Mouse (Mus musculus): ENCODE data around the gene AL732309.1. TPM values are rescaled to one million over a fixed set of nuclear protein-coding genes. Genes with fewer than 3 reads are reported as not detected.
A peak's percentile ranks its signal among the peaks of the same experiment; 100 is the strongest.

Gene AL732309.1
- total RNA-seq, 2 experiments from 2014 or later, result 4.7 TPM; not detected in 1

GRCm38 (mm10) chr2:25240723-25241437 is 5.8 kb downstream of the AL732309.1 start:
- ATAC-seq (ENCODE audit: poor library complexity, severe bottlenecking), result peak; percentile 51

- ATAC-seq (ENCODE audit: poor library complexity, severe bottlenecking), result no peak
Observed at GRCm38 (mm10) chr2:25240310-25240709, 6.4 kb downstream of the AL732309.1 start.

GRCm38 (mm10) chr2:25239766-25240165 is 6.9 kb downstream of the AL732309.1 start:
- ATAC-seq (ENCODE audit: poor library complexity, severe bottlenecking), result no peak

DNA sequence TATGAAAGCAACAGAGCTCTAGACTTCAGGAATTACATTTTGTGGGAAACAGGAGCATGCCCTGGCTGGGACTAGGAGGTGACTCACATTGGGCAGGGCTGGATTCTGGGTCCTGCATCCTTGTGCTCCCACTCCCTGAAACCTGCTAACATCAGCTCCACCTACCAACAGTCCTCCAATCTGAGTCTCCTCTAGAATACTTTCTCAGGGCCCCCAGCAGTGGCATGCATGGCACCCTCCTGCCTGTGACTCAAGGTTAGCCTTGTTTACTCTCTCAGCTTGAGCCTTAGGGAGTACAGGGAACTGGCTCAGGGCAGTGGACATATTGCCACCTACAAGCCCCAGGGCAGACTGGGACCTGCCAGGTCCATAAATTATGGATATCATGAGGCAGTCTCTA is 8.6 kb downstream of the AL732309.1 start:
- no peak for ATAC-seq (ENCODE audit: poor library complexity, severe bottlenecking)

GRCm38 (mm10) chr2:25237522-25237921 is 9.1 kb downstream of the AL732309.1 start:
- no peak for ATAC-seq (ENCODE audit: poor library complexity, severe bottlenecking)

DNA sequence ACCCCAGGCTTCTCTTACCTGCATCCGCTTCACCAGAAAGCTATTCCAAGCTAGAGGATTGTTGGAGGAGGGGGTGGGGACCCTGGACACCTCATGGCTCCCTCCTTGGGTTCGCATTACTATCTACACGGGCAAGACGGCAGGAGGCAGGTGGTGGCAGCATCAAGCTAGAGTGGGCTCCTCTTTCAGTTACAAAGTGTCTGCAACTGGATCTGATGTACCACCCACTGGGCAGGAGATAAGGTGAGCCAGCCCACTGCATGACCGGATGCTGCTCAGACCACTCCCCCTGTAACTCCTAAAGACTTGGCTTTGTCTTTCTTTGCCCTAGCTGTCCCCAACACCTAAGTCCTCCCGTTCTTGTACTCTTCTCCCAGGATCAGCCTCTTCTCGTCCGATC is 10.0 kb downstream of the AL732309.1 start, which contains the start of gene Rnf224:
Gene Rnf224 (minus strand): TSS at position 174 of the 400 bp plus-strand sequence.
- ATAC-seq (ENCODE audit: poor library complexity, severe bottlenecking), result no peak

DNA sequence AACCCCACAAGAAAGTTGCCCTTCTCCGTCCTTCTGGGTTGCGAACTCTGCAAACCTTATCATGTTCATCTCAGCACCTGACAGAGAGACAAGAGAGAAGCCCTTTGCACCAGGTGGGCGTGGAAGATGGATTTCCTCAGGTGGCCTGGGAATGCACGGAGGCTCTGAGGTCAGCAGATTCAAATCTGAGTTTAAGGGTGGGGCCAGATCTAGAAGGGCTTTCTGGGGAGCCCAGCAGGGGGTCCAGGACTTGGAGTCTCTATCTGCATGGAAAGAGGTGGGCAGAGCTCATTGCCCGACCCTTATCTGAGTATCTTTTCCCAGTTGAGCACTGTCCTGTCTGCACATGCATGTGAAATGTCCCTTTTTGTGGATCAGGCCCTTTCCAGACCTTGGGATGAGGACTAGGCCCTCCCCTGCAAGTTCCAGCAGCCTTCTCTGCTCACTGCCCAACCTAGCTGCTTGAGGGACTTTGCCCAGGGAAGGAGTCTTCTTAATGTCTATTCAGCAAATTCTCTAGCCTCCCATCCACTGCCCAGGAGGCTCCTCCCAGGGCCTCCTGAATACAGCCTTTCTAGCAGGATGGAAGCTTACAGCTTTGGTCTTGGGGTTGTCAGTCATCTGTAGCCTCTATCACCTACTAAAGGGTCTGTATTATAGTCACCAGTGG is 12.0 kb downstream of the AL732309.1 start:
- no peak for ATAC-seq (ENCODE audit: poor library complexity, severe bottlenecking)

DNA sequence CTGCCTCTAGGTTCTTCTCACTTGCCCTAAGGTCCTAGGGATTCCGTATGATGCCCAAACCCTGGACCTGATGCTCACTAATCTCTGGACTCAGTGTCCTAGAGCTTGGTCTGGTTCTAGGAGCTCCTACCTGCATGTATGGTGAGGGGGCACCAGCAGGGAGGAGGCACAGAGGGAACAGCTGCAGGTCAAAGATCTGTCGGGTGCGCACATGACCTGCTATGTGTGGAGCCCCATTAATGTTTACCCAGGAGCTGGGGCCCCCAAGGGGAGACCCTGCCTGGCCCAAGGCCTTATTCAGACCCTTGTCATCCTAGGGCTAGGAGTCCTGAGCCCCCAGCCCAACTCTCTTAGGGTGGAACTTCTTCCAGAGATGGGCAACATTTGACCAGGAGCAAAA is 12.6 kb downstream of the AL732309.1 start, which contains the start of gene Slc34a3:
Gene Slc34a3 (minus strand): TSS at position 315 of the 400 bp plus-strand sequence.
- ATAC-seq (ENCODE audit: poor library complexity, severe bottlenecking), result no peak

DNA sequence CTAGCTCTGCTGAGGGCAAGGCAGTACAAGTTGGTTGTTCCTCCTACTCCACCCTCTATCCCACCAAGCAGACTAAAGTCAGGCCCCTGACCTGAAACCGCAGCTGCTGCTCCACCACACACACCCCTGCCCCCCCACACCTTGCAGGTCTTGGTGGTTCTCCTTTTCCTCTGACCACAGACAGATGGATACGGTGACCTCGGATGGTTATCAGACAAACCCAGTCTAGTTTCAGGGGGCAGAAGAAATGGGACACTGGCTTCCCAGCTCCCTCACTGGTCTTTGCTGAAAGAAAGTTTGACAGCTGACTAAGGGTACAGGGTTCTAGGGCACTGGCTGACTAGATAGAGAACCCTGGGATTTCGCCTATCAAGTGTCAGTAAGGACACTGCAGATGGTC is 13.2 kb downstream of the AL732309.1 start:
- peak; percentile 55 for ATAC-seq (ENCODE audit: poor library complexity, severe bottlenecking)

DNA sequence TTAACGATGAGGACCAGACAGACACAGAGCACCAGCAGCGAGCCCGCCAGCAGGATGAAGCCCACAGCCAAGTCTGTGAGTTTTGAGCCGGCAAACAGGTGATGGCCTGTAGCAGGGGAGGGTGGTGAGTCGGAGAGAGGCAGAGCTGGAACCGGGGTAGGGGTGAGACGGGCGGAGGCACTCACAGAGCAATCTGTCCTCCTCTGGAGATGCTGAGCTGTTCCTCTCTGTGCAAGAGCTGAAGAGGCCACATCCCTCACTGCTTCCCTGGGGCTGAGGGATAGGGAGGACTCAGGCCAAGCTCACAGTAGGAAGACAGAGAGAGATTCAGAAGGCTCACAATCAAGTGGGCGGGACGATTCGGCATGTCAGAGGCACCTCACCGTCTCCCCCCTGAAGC is 15.6 kb downstream of the AL732309.1 start:
- no peak for ATAC-seq (ENCODE audit: poor library complexity, severe bottlenecking)

GRCm38 (mm10) chr2:25230581-25230980 is 16.1 kb downstream of the AL732309.1 start:
- no peak for ATAC-seq (ENCODE audit: poor library complexity, severe bottlenecking)

GRCm38 (mm10) chr2:25229582-25229981 is 17.1 kb downstream of the AL732309.1 start:
- no peak for ATAC-seq (ENCODE audit: poor library complexity, severe bottlenecking)

DNA sequence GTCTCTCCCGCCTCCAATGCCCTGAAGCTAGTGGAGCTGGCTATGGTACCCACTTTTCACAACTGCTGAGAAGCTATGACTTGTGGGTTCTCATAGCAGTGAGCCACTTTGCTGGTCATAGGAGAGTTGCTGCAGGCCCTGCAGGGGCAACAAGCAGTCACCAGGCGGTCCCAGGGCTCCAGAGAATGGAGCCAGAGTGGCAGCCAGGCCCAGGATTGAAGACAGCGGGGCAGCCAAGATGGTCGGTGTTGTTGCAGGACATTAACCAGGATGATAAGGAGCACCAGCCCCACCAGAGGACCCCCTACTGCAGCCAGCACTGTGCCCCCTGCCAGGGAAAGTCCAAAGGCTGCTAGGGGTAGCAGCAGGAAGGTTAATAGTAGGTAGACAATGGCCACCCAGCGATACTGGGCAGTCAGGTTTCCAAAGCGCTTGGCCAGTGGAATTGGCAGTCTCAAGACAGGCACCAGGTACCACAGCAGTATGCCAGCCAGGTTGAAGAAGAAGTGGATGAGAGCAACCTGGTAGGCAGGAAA is 17.6 kb downstream of the AL732309.1 start:
- ATAC-seq (ENCODE audit: poor library complexity, severe bottlenecking), result no peak

GRCm38 (mm10) chr2:25228431-25228889 is 18.2 kb downstream of the AL732309.1 start:
- peak; percentile 48 for ATAC-seq (ENCODE audit: poor library complexity, severe bottlenecking)

DNA sequence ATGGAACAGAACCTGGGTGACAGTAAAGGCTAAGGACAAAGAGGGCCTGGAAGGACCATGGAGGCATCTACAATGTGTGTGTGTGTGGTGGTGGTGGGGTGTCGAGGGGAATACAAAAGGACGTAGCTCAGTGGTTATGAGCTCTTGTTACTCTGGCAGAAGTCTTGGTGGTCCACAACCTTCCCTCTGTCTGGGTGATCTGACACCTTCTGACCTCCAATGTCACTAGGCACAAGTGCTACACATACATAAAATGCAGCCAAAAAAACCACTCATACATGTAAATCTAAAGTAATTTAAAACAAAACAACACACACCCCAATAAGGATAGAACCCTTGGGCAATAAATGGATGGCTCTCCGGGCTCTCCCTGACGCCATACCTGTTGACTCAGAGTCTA is 19.3 kb downstream of the AL732309.1 start:
- ATAC-seq (ENCODE audit: poor library complexity, severe bottlenecking), result no peak

GRCm38 (mm10) chr2:25226864-25227263 is 19.8 kb downstream of the AL732309.1 start:
- ATAC-seq (ENCODE audit: poor library complexity, severe bottlenecking), result no peak

DNA sequence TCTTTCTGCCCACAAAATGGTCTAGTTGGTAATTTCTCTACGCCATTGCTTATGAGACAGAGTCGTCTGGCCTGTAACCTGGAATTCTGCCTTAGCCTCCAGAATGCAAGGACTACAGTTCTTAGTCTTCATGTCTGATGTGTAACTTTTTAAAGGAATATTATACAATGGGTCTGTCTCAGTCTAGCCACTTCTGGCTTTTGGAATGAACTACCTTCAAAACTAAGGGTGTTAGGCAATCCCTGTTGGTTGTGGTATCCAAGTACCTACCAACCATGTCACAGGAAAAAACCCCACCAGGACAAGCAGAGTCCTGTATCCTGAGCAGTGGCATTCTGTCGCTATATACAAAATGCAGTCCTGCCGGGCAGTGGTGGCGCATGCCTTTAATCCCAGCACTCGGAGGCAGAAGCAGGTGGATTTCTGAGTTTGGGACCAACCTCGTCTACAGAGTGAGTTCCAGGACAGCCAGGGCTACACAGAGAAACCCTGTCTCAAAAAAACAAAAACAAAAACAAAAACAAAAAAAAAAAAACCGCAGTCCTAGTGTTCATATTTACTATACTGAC is 20.8 kb downstream of the AL732309.1 start:
- ATAC-seq (ENCODE audit: poor library complexity, severe bottlenecking), result no peak

DNA sequence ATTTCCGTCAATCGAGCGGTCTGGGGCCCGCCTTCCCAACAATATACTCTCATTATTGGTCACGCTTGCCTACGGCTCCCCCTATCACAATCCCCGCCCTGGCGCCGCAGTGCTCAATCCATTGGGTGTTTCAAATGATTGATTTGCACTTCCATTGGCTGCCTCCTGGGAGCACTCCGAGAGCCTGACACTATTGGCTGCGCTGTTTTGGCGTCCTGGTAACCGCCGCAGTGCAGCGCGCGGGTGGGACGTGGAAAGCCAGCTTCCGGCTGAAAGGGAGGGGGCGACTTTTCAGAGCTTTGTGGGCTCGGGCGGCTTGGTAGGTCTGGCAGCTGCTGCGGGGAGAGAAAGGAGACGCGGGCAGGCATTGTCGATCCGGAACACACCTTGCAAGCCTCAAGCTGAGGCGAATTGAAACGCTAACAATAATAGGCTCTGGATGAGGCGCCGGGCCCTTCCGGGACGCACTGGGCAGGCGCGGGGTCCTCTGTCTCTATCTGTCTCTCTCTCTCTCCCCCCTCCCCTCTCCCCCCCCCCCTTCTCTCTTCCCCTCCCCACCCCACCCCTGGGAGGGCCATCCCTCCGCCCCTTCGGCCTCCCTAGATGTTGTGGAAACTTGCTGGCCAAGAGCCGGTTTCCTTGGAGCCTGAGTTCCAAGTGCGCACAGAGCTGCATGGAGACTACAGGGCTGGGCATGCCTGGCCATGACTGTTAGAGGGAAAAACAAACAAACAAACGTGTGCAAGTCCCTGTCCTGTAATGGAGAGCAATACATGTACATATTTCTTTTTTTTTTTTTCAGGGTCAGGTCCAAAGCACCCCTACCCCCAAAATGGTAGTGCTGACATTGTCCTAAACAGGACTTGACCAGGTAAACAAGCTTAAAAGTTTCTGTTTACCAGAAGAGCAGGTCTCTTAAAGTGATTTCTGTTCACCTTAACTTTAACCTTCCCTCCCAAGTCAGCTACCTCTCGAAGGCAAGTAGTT is 21.6 kb downstream of the AL732309.1 start:
- ATAC-seq (ENCODE audit: poor library complexity, severe bottlenecking), result peak; percentile 73

DNA sequence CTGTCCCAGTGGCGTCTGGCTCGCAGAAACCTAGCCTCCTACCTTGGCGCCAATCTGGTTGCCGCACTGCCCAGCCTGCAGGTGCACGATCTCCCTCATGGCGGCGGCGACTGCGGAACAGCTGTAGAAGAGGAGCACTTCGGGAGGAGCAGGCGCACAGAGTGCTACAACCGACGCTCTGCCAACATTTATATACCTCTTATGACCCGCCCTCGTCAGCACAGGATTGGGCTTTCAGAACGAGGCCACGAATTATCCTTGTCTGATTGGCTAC is 22.2 kb downstream of the AL732309.1 start, which contains the start of gene Tubb4b:
Gene Tubb4b (minus strand): TSS at position 211 of the 274 bp plus-strand sequence.
- ATAC-seq (ENCODE audit: poor library complexity, severe bottlenecking), result no peak

- ATAC-seq (ENCODE audit: poor library complexity, severe bottlenecking), result peak; percentile 50
Observed at GRCm38 (mm10) chr2:25223681-25224491, 22.8 kb downstream of the AL732309.1 start.

Data from megakaryocyte, adult 5-6 weeks (primary cell).